Mouse (Mus musculus): Measurements from ENCODE around the gene Tubb2a. TPM values are rescaled to one million over a fixed set of nuclear protein-coding genes. Genes with fewer than 3 reads are reported as not detected.

Tubb2a gene
- total RNA-seq (2023), result 10 to 100 TPM; 16.2 to 17.5 TPM

DNA sequence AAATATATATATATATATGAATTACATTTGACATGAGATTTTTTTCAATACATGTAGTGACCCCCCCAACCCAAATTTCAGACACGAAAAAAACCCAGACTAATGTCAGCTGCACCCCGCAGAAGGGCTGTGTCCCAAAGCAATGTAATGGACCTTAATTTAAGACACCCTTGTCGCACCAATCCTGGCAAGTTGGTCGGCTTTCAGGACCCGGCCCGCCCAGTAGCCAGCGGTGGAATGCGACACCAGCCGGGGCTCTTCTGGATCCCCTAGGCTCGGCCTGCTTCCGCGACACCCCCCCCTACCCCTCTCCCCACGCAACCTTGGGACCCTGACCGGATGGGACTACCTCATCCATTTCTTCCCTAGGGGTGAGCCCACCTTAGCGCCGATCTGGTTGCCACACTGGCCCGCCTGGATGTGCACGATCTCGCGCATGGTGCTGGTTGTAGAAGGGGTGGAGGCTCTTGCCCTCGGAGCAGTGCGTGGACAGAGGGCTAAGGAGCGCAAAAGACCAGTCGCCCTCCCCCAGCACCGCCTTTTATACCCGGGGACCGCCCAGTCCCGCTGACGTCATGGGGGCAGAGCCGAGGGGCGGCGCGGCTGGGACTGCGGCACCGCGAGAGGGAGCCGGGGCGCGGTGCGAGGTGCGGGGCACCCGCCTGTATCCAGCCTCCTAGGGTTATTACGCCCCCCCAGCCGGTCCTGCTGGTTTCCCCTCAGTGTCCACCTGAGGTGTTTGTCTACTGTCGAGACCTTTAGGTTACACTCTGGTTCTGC is at the start of gene Tubb2a:
Tubb2a (minus strand) TSS at position 516 of the 780 bp plus-strand sequence.

DNA sequence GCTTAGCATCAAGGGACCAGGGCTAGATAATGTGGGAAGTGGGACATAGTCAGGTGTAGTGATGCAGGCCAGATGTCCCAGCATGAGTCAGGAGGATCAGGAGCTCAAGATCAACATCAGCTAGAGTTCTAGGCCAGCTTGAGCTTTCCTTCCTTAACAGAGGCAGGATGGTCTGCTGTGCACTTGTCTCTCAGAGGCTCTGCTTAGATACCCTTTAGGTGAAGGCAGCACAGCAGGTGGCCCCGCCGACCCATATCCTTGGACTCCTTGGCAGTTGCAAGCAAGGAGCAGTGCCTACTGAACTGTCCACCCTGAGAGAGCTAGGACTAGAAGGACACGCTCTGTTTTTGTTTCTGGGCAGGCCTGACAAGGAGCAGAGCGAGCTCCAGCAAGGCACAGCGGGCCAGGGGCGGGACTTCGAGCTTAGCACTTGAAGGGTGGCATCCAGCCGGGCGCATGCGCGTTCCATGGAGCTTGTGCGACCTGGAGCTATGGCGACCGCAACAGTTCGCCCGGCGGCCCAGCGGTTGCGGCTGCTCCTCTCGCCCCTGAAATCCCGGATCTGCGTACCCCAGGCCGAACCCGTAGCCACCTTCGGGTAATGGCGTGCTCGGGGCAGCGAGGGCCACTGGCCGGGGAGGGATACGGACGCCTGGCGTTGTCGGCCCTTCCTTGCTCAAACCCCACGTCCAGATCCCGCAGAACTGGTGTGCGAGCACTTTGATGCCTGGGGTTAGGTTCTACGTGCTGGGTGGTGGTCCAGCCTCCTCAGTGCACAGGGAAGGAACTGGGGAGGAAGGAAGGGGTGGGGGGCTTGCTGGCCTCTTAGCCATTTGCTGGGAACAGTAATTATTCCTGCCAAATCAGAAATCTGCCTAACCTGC is 40.4 kb downstream of the Tubb2a start, which contains the start of gene Bphl:
Bphl (plus strand) TSS at position 426 of the 884 bp plus-strand sequence.

Other genes starting within 250 kb of the Tubb2a start
- gene Serpinb6e, start 234.6 kb downstream of the Tubb2a start, total RNA-seq (2023), result not detected
- gene Serpinb6c, start 172.3 kb downstream of the Tubb2a start, total RNA-seq (2023), result not detected
- 10 to 100 TPM; 26.4 to 27.0 TPM for gene Nqo2, start 113.3 kb downstream of the Tubb2a start, total RNA-seq (2023)
- gene Ripk1, start 75.6 kb downstream of the Tubb2a start, total RNA-seq (2023), result 10 to 100 TPM; 55.3 to 64.7 TPM
- 10 to 100 TPM; 15.8 to 19.9 TPM for gene Serpinb6a, start 75.2 kb downstream of the Tubb2a start, total RNA-seq (2023)
- gene Bphl, start 40.4 kb downstream of the Tubb2a start, total RNA-seq (2023), result 10 to 100 TPM; 17.7 to 18.1 TPM
- gene Tubb2b, start 52.5 kb upstream of the Tubb2a start, total RNA-seq (2023), result under 1 TPM; 0.26 to 0.53 TPM
- 10 to 100 TPM; 17.6 to 21.5 TPM for gene Psmg4, start 85.0 kb upstream of the Tubb2a start, total RNA-seq (2023)

Measured in neutrophil, adult 83 days (primary cell).